Mouse (Mus musculus) megakaryocyte-erythroid progenitor cell, adult 5-6 weeks (primary cell): Measurements from ENCODE around the gene Fnbp1. TPM values are rescaled to one million over a fixed set of nuclear protein-coding genes. Genes with fewer than 3 reads are reported as not detected.

Experiments
- ATAC-seq: replicated peaks from 2 replicates; pipeline ENCODE4 v1.8.0; 2016; ENCODE audit warnings: mild to moderate bottlenecking, inconsistent platforms; ENCODE audit not compliant: severe bottlenecking, poor library complexity, low FRiP score, low TSS enrichment
- total RNA-seq, 2 experiments: library from RNA; stranded (forward) in 1 of 2; stranded (reverse) in 1 of 2; fragments of 200-1000, 215-1000 nt in 1 of 2; fragments of >200 nt in 1 of 2; fragmentation: Nextera tagmentation in 1 of 2; gene quantifications; 2 replicates each; pipeline ENCODE4 v1.2.3; 2014 to 2017

The Fnbp1 gene
- total RNA-seq, 2 experiments from 2014 or later, result 30.7 to 36.4 TPM

GRCm38 (mm10) chr2:31106621-31107320 lies 35.0 kb downstream of the Fnbp1 start:
- ATAC-seq, result no peak

- no peak for ATAC-seq
Measured at GRCm38 (mm10) chr2:31106004-31106403, 35.8 kb downstream of the Fnbp1 start.

- ATAC-seq, result no peak
Measured at GRCm38 (mm10) chr2:31105279-31105678, 36.5 kb downstream of the Fnbp1 start.

GRCm38 (mm10) chr2:31103321-31103720 lies 38.5 kb downstream of the Fnbp1 start:
- ATAC-seq, result no peak

GRCm38 (mm10) chr2:31101285-31101684 lies 40.5 kb downstream of the Fnbp1 start:
- peak; percentile 45; the same call in 1 of the 2 replicates for ATAC-seq

GRCm38 (mm10) chr2:31099079-31099478 lies 42.7 kb downstream of the Fnbp1 start:
- no peak for ATAC-seq

- no peak for ATAC-seq
Measured at GRCm38 (mm10) chr2:31098616-31099015, 43.2 kb downstream of the Fnbp1 start.

- ATAC-seq, result no peak
Measured at GRCm38 (mm10) chr2:31097276-31097675, 44.5 kb downstream of the Fnbp1 start.

GRCm38 (mm10) chr2:31096119-31096518 lies 45.7 kb downstream of the Fnbp1 start:
- no peak for ATAC-seq

- ATAC-seq, result no peak
Measured at GRCm38 (mm10) chr2:31094565-31094964, 47.2 kb downstream of the Fnbp1 start.

GRCm38 (mm10) chr2:31092939-31093338 lies 48.9 kb downstream of the Fnbp1 start:
- no peak for ATAC-seq

- no peak for ATAC-seq
Measured at GRCm38 (mm10) chr2:31091182-31091581, 50.6 kb downstream of the Fnbp1 start.

- ATAC-seq, result no peak
Measured at GRCm38 (mm10) chr2:31089607-31090006, 52.2 kb downstream of the Fnbp1 start.

- no peak for ATAC-seq
Measured at GRCm38 (mm10) chr2:31088871-31089270, 52.9 kb downstream of the Fnbp1 start.

GRCm38 (mm10) chr2:31087663-31088661 lies 53.8 kb downstream of the Fnbp1 start:
- no peak for ATAC-seq

- ATAC-seq, result no peak
Measured at GRCm38 (mm10) chr2:31087085-31087484, 54.7 kb downstream of the Fnbp1 start.

- ATAC-seq, result no peak
Measured at GRCm38 (mm10) chr2:31086543-31086942, 55.3 kb downstream of the Fnbp1 start.

- no peak for ATAC-seq
Measured at GRCm38 (mm10) chr2:31084169-31084850, 57.5 kb downstream of the Fnbp1 start.

- ATAC-seq, result peak; percentile 47; the same call in 1 of the 2 replicates
Measured at GRCm38 (mm10) chr2:31083372-31083771, 58.4 kb downstream of the Fnbp1 start.

- ATAC-seq, result 0 out of 2 replicates have a peak, but pooled peaks have one; percentile 38
Measured at GRCm38 (mm10) chr2:31082639-31083038, 59.2 kb downstream of the Fnbp1 start.
